ENCODE assay signal across 17 mouse cellular contexts in the genomic region with DNA sequence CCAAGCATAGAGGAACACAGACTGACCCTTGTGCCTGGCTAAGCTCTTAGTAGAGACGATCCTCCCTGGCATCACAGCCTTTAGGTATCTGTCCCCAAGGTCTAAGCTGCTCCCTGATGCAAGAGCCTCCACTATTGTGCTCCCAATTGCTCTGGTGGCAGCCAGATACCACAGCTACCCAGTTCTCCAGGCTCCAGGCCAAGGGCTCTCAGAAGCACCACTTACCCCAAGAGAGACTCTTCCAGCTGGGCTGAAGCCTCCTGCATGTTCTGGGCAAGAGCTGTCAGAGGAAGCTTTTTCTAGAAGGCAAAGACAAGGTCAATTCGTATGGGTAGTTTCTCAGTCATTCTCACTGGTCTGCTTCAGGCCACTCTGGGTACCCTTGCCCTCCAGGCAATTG. TPM values are rescaled to one million over a fixed set of nuclear protein-coding genes. Genes with fewer than 3 reads are reported as not detected.
A peak's percentile ranks its signal among the peaks of the same experiment; 100 is the strongest.
DNase-seq lines count a peak whose midpoint lies in the region; ATAC-seq and TF ChIP-seq lines count a peak whose summit lies in the region.
"Had no signal": no experiment of that assay in that cellular context is flagged by ENCODE, and none has a peak within 500 bp of the region (broad histone marks: within the 10 kb centered on the region; RNA-seq: fewer than 3 reads in every experiment).

No protein-coding gene starts in this region.

- no peak for TF ChIP-seq EP300 in heart, adult 2 months (IDR thresholded peaks at IDR 0.05; ENCODE audit: insufficient read depth, low read depth, low read length)

- intact Hi-C loops in heart, adult 2 months (cut with DNase I): no loop called here
- intact Hi-C loops in heart, postnatal 25 days (cut with DNase I): no loop called here
- intact Hi-C loops in heart, postnatal 36 days (cut with DNase I): no loop called here

- H3K36me3 ChIP-seq in heart, adult 2 months (ENCODE audit: control insufficient read depth, insufficient read depth, low read length): no peaks in the 10 kb centered on the region
- H3K36me3 ChIP-seq in heart, embryonic 13.5 days: peaks cover 73% of the 10 kb centered on the region
- peaks cover 34% of the 10 kb centered on the region for H3K36me3 ChIP-seq in forebrain, postnatal 0 days (ENCODE audit: insufficient read depth)

- TF ChIP-seq CTCF in heart, adult 2 months (IDR thresholded peaks at IDR 0.05): no peak
- TF ChIP-seq CTCF in forebrain, postnatal 0 days (IDR thresholded peaks at IDR 0.05; ENCODE audit: low read depth): no peak

- H3K79me2 ChIP-seq in heart, adult 2 months (replicated peaks; ENCODE audit: control insufficient read depth, insufficient read depth, low read length): no peaks in the 10 kb centered on the region

- ATAC-seq in heart, embryonic 13.5 days (ENCODE audit: extremely low read depth, insufficient number of reproducible peaks, low FRiP score, low TSS enrichment): no peak
- ATAC-seq in forebrain, postnatal 0 days: no peak
- ATAC-seq: forebrain, embryonic 13.5 days had no signal

- H3K27me3 ChIP-seq in heart, adult 2 months (ENCODE audit: control insufficient read depth, insufficient read depth, low read length): no peaks in the 10 kb centered on the region
- H3K27me3 ChIP-seq in heart, embryonic 13.5 days (replicated peaks): no peaks in the 10 kb centered on the region
- no peaks in the 10 kb centered on the region for H3K27me3 ChIP-seq in forebrain, postnatal 0 days (ENCODE audit: insufficient read depth, low read length)
- H3K27me3 ChIP-seq: forebrain, embryonic 13.5 days; limb, embryonic 15.5 days; neural tube, embryonic 13.5 days had no signal

- H3K27ac ChIP-seq in heart, adult 2 months: peak overlapping the region; percentile 52; the same call in 1 of the 2 replicates
- peak overlapping the region; percentile 29; the same call in 1 of the 2 replicates for H3K27ac ChIP-seq in heart, embryonic 13.5 days (replicated peaks)
- no peak overlapping the region for H3K27ac ChIP-seq in forebrain, postnatal 0 days (ENCODE audit: low read depth, low read length)
- H3K27ac ChIP-seq: forebrain, embryonic 13.5 days; hindbrain, embryonic 14.5 days; limb, embryonic 15.5 days; neural tube, embryonic 13.5 days had no signal

- WGBS in heart, adult 2 months: 61% methylated on average over 2 of the region's 2 CpGs
- 61% methylated on average over 2 of the region's 2 CpGs for WGBS in heart, embryonic 13.5 days
- WGBS in forebrain, postnatal 0 days: 90% methylated on average over 2 of the region's 2 CpGs

- TF ChIP-seq POLR2A in heart, adult 2 months (IDR thresholded peaks at IDR 0.05; ENCODE audit: insufficient read depth, low read depth, low read length): no peak

- DNase-seq in heart, adult 2 months: peak; percentile 59 to 79
- DNase-seq in heart, postnatal 25 days (ENCODE audit: low spot score): no peak
- peak; percentile 44 to 51 for DNase-seq in heart, postnatal 36 days
- DNase-seq in lung, postnatal 36 days: peak; percentile 79
- DNase-seq in ovary, postnatal 36 days (ENCODE audit: low spot score): no peak
- DNase-seq in forebrain, postnatal 0 days: no peak
- DNase-seq: adrenal gland, postnatal 36 days; cerebellum, adult 9-10 months; embryo, embryonic 11 days; gastrocnemius, postnatal 10 days; kidney, postnatal 10 days; thymus, adult 2 months had no signal

- H3K4me1 ChIP-seq in heart, adult 2 months (ENCODE audit: control insufficient read depth, insufficient read depth, low read length): peaks cover 3% of the 10 kb centered on the region; the same call in 1 of the 2 replicates
- peaks cover 37% of the 10 kb centered on the region for H3K4me1 ChIP-seq in heart, embryonic 13.5 days
- no peaks in the 10 kb centered on the region for H3K4me1 ChIP-seq in forebrain, postnatal 0 days (ENCODE audit: insufficient read depth)
- H3K4me1 ChIP-seq: neural tube, embryonic 13.5 days had no signal

- no peak overlapping the region for H3K9ac ChIP-seq in heart, adult 2 months (ENCODE audit: low read depth, low read length)
- H3K9ac ChIP-seq in heart, embryonic 13.5 days: no peak overlapping the region
- no peak overlapping the region for H3K9ac ChIP-seq in forebrain, postnatal 0 days
- H3K9ac ChIP-seq: forebrain, embryonic 13.5 days; hindbrain, embryonic 14.5 days; limb, embryonic 15.5 days; neural tube, embryonic 13.5 days had no signal

- no peak overlapping the region for H3K4me2 ChIP-seq in heart, embryonic 13.5 days
- no peak overlapping the region for H3K4me2 ChIP-seq in forebrain, postnatal 0 days (ENCODE audit: low read depth)
- H3K4me2 ChIP-seq: forebrain, embryonic 13.5 days; hindbrain, embryonic 14.5 days; limb, embryonic 15.5 days; neural tube, embryonic 13.5 days had no signal

- H3K4me3 ChIP-seq in heart, adult 2 months: no peak overlapping the region
- no peak overlapping the region for H3K4me3 ChIP-seq in heart, embryonic 13.5 days
- H3K4me3 ChIP-seq in forebrain, postnatal 0 days (ENCODE audit: low read depth, low read length): no peak overlapping the region
- H3K4me3 ChIP-seq: forebrain, embryonic 13.5 days; limb, embryonic 15.5 days; neural tube, embryonic 13.5 days had no signal

- H3K9me3 ChIP-seq in heart, embryonic 13.5 days: no peaks in the 10 kb centered on the region
- no peaks in the 10 kb centered on the region for H3K9me3 ChIP-seq in forebrain, postnatal 0 days (ENCODE audit: low read length)
- H3K9me3 ChIP-seq: forebrain, embryonic 13.5 days; limb, embryonic 15.5 days; neural tube, embryonic 13.5 days had no signal

RNA-seq across cellular contexts. Expression of a gene that starts 46.2 kb away (rescaled TPM):
- total RNA-seq in heart, adult 2 months (2021): 10 to 100 TPM; 21.7 to 22.0 TPM
- polyA plus RNA-seq in heart, adult 2 months (2012; rRNA removed): 18.5 and 22.2 TPM in 2 replicates
- 10 to 100 TPM; 20.0 to 21.9 TPM for total RNA-seq in heart, postnatal 25 days (2021)
- 36.7 and 37.3 TPM in 2 replicates for polyA plus RNA-seq in heart, embryonic 13.5 days (2015; fragmentation: Nextera tagmentation; extraction: Ambion mirVana)
- 10 to 100 TPM; 19.3 to 24.8 TPM for total RNA-seq in heart, postnatal 36 days (2021)
- total RNA-seq in forebrain, postnatal 0 days (2014; rRNA removed): 93.1 and 105 TPM in 2 replicates
- 118 and 122 TPM in 2 replicates for polyA plus RNA-seq in forebrain, postnatal 0 days (2015; fragmentation: Nextera tagmentation; extraction: Ambion mirVana)

RNA-seq across cellular contexts. Expression of a gene that starts 46.3 kb away (rescaled TPM):
- 10 to 100 TPM; 14.6 to 17.0 TPM for total RNA-seq in heart, adult 2 months (2021)
- 10.0 and 13.8 TPM in 2 replicates for polyA plus RNA-seq in heart, adult 2 months (2012; rRNA removed)
- 10 to 100 TPM; 16.7 to 20.2 TPM for total RNA-seq in heart, postnatal 25 days (2021)
- polyA plus RNA-seq in heart, embryonic 13.5 days (2015; fragmentation: Nextera tagmentation; extraction: Ambion mirVana): 16.3 and 17.5 TPM in 2 replicates
- 10 to 100 TPM; 18.5 to 20.7 TPM for total RNA-seq in heart, postnatal 36 days (2021)
- total RNA-seq in forebrain, postnatal 0 days (2014; rRNA removed): 6.0 and 8.1 TPM in 2 replicates
- polyA plus RNA-seq in forebrain, postnatal 0 days (2015; fragmentation: Nextera tagmentation; extraction: Ambion mirVana): 5.2 and 5.4 TPM in 2 replicates

Comparison
In these comparisons a context has a peak if more than half of its experiments do, and no peak if none do; other contexts are left out.
1. DNase-seq: peak in heart, adult 2 months (2 of 2), heart, postnatal 36 days (2 of 2) and lung, postnatal 36 days (single experiment); none in heart, postnatal 25 days (single experiment), ovary, postnatal 36 days (single experiment) and forebrain, postnatal 0 days (single experiment).